Mouse (Mus musculus) Patski (cell line): ENCODE results near the gene Dnajc11. TPM values are rescaled to one million over a fixed set of nuclear protein-coding genes. Genes with fewer than 3 reads are reported as not detected.

ENCODE experiments used
- ATAC-seq: fragments of 100-300 bp; one replicate; pipeline ENCODE4 v1.8.0; 2021
- CTCF ChIA-PET: fragments of 350-600 bp; sonication (Branson Sonifier 250); formaldehyde crosslinking; loops from one replicate; lab custom pipeline; 2022; ENCODE audit warnings: inconsistent platforms; lab: Charles Lee
- POLR2A ChIA-PET: fragments of 350-600 bp; sonication (Branson Sonifier 250); formaldehyde crosslinking; loops from one replicate; lab custom pipeline; 2022; ENCODE audit warnings: antibody characterized with exemption, inconsistent platforms; lab: Charles Lee
- DNase-seq: peaks from one replicate; pipeline ENCODE4 v3.0.0-alpha.2; 2011; ENCODE audit warnings: low read depth, low spot score
- H3K27me3 ChIP-seq: fragments of 371-371 bp; one replicate; pipeline ENCODE4 v1.5.1; 2021
- CTCF ChIP-seq: fragments of 100-300 bp; IDR thresholded peaks from one replicate; pipeline ENCODE4 v1.5.1; 2021
- in situ Hi-C: fragments of 300-500 bp; cut with MboI; formaldehyde crosslinking; loops from 3 replicates; pipeline ENCODE4 v1.11.1; 2018; ENCODE audit warnings: low pct_unique_long_range_greater_than_20kb, mixed read lengths
- polyA plus RNA-seq: library from polyadenylated mRNA; unstranded; gene quantifications from one replicate; pipeline ENCODE4 v1.2.3, GENCODE M21; 2021

The Dnajc11 gene
- polyA plus RNA-seq, 1 experiment from 2014 or later, result 42.7 TPM

DNA sequence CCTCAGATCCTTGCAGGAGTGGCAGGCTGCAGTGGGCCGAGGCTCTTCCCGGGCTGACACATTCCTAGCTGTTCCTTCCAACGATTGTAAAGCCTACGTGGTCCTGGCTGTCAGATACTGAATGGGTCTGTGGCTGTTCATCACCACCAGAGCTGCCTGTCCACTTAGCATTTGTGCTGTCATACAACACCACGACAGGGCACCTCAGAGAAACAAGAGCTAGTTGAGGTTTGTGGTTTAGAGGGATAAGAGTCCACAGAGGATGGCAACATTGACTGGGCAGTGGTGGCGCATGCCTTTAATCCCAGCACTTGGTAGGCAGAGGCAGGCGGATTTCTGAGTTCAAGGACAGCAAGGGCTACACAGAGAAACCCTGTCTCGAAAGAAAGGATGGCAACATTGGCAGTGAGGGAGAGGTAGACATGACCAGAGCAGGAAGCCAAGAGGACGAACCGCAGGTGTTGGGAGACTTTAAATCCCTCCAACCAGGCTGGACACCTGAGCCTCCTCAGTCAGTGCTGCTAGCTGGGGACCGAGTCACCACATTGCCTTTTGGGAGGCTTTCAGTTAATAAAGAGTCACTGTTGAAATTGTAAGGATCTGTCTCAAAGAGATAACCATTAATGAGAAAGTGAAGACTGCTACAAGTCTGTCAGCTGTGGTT, 26.5 kb downstream of the Dnajc11 start:
- no peaks in the 10 kb centered on the region for H3K27me3 ChIP-seq
- ChIA-PET POLR2A (no interaction called here), CTCF (interaction anchor here (0.9 to 1.5 kb wide), 3 partner anchors 12 to 26 kb away, joined by 3 to 5 read pairs (median 3); no protein-coding TSS in a partner anchor)
- no peak for DNase-seq
- ATAC-seq, result no peak
- no peak for TF ChIP-seq CTCF
- in situ Hi-C loops, result no loop called here

DNA sequence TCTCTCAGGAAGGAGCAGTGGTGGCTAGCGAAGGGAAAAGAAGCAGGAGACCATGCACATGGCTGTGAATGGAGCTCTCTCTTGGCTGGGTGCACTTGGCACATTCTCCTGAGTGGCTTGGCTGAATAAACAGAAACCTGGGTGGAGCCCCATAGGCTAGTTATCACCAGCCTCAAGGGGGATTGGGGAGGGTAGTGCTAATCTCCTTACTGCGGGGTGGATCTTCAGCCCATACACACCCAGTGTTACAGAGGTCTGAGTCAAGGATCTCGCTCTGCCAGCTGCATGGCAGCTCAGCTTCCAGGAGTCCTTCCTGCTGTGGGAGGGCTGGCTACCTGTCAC, 27.0 kb downstream of the Dnajc11 start:
- TF ChIP-seq CTCF, result no peak
- CTCF ChIA-PET, result interaction anchor here (0.9 to 1.5 kb wide), 3 partner anchors 12 to 27 kb away, joined by 3 to 5 read pairs (median 3); no protein-coding TSS in a partner anchor
- ATAC-seq (peak; percentile 80), DNase-seq (peak; percentile 55)
- POLR2A ChIA-PET, result interaction anchor here (0.6 kb wide), 1 partner anchor 15 kb away, joined by 3 read pairs; no protein-coding TSS in a partner anchor
- in situ Hi-C loops, result no loop called here
- H3K27me3 ChIP-seq, result no peaks in the 10 kb centered on the region

DNA sequence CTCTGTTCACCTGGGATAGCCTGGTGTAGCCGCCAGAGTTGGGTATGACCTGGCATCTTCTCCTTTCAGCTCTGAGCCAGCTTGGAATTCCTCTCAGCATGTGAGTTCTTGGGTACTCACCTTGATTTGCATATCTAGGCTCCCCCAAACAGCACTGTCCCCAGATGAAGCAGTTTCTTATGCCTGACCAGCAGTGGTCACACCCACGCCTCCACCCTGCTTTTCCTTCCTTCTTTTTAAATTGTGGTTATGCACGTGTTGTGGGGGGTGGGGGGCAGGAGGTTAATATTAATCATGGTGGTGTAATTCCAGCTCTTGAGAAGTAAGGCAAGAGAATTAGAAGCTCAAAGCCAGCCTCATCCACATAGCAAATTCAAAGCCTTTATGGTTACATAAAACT, 29.3 kb downstream of the Dnajc11 start:
- DNase-seq, result no peak
- in situ Hi-C loops, result no loop called here
- no peak for TF ChIP-seq CTCF
- POLR2A ChIA-PET, result no interaction called here
- H3K27me3 ChIP-seq, result no peaks in the 10 kb centered on the region
- no peak for ATAC-seq
- CTCF ChIA-PET, result interaction anchor here (1.2 to 2.2 kb wide), 2 partner anchors 11 to 13 kb away, joined by 4 to 7 read pairs; no protein-coding TSS in a partner anchor

DNA sequence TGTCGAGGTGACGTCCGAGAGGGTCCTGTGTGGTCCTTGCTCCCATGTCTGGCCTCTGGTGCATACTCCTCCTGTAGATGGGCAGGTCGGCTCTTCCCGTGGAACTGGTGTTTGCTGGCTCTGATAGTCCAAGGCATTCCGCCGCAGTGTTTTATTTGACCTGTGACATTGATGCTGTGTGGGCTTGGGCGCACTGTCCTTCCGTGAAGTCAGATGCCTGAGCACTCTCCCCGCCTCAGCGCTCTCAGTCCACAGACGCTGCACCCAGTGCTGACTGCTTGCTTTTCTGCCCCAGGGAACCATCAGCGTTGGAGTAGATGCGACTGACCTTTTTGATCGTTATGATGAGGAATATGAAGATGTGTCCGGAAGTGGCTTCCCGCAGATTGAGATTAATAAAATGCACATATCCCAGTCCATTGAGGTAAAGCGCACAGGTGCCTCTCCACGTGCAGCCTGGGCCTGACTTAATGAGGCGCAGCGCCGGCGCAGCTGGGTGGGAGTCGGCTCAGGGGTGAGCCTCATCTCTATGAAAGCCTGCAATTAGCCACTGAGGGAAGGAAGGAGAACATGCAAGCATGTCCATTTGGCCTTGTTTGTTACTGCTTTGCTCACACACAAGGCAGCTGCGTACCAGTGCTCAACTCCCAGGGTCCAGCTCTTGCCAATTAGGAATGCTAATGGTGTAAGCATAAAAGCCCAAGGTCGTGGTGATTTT, 34.9 kb downstream of the Dnajc11 start:
- no peak for ATAC-seq
- POLR2A ChIA-PET, result no interaction called here

DNA sequence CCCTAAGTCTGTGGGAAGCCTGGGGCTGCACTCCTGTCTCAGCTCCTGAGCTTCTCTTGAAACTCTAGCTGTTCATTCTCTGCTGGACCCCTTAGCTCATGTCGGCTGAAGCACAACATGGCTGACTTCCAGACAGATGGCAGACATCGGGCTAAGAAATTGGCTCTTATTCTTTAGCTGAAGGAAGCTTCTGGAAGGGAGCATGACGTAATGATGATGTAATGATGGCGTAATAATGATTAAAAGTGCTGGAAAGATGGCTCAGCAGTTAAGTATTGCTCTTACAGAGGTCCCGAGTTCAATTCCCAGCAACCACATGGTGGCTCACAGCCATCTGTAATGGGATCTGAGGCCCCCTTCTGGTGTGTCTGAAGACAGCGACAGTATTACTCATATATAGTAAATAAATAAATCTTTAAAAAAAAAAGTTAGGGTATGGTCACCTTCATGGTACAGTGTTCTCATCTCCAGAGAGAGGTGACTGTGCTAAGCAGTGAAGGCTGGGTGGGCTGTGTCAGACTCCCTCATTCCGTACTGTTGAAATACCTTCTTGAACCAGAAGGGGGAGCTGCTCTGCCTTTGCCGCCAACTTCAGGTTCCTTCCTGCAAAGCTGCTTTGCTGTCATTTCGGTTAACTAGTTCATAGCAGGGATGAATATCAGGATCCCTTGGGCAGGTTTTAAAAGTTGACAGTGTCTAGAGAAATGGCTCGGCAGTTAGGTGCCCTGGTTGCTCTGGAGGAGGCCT, 38.9 kb downstream of the Dnajc11 start:
- POLR2A ChIA-PET, result no interaction called here
- ATAC-seq (no peak), DNase-seq (no peak)
- in situ Hi-C loops, result no loop called here
- no peak for TF ChIP-seq CTCF
- H3K27me3 ChIP-seq, result no peaks in the 10 kb centered on the region
- CTCF ChIA-PET, result interaction anchor here (2.0 to 2.7 kb wide), 2 partner anchors 8 to 12 kb away, joined by 5 to 8 read pairs; no protein-coding TSS in a partner anchor

More for the DNA sequence above, 34.9 kb downstream of the Dnajc11 start:
- no peaks in the 10 kb centered on the region for H3K27me3 ChIP-seq
- CTCF ChIA-PET, result interaction anchor here (1.5 kb wide), 1 partner anchor 13 kb away, joined by 7 read pairs; no protein-coding TSS in a partner anchor
- in situ Hi-C loops, result no loop called here
- DNase-seq, result no peak
- TF ChIP-seq CTCF, result no peak

DNA sequence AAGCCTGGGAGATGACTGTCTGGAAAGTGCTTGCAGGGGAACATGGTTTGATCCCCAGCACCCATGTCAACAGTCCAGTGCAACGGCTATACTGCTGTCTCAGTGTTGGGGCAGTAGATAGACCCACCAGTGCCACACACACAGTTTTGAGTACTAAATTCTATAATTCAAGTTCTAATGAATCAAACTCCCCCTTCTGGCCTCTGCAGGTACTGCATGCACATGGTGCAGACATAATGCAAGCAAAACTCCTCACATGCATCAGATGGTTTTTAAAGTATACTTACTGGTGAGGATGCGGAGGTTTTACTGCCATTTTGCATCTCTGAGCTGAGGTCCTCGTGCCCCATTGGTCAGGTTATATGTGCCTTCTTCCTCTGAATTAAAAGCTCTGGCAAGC, 42.0 kb downstream of the Dnajc11 start:
- no peak for TF ChIP-seq CTCF
- ChIA-PET CTCF (interaction anchor here (0.7 to 1.8 kb wide), 11 partner anchors 8 to 34 kb away, joined by 3 to 6 read pairs (median 3); no protein-coding TSS in a partner anchor), POLR2A (no interaction called here)
- no peaks in the 10 kb centered on the region for H3K27me3 ChIP-seq
- DNase-seq, result no peak
- in situ Hi-C loops, result no loop called here
- ATAC-seq, result no peak

DNA sequence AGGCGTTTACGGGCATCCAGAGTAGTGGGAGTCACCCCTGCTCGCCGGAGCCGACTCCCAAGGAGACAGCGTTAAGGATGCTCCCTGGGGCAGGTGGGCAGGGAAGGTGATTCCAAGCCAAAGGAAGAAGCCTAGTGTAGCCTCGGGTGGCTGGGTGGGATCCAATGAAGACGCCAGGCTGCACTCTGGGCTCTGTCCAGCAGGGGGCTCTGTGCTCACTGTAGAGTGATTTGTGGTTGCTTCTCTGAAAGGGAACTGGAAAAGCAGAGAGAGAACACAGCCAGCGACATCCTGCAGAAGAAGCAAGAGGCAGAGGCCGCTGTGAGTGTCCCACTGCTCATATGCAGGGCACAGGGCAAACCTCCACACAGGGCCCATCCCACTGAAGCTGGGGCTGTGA, 44.3 kb downstream of the Dnajc11 start:
- DNase-seq (no peak), ATAC-seq (peak; percentile 23)
- TF ChIP-seq CTCF, result no peak
- CTCF ChIA-PET, result no interaction called here
- H3K27me3 ChIP-seq, result no peaks in the 10 kb centered on the region
- in situ Hi-C loops, result no loop called here
- POLR2A ChIA-PET, result no interaction called here

DNA sequence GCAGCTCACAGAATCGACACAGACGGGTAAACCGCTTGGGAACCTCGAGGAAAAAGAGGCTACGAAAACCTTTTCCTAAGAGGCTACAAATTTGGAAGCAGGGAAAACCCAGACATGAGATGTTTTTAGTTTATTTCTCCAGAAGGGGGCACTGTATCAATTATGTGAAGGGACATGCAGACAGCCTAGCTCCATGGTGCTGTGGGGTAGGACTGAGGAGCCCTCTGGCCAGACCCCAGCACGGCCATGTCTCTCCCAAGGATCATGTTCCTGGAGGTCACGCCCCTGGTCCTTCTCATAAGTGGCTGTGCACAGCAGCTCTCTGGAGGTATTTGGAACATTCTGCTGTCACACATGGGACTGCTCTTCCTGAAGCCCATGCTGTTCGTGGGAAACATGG, 47.2 kb downstream of the Dnajc11 start:
- in situ Hi-C loops, result loop anchor here (5.0 kb wide), 1 partner anchor 47 kb away; the partner anchor contains the start of gene Zbtb48
- H3K27me3 ChIP-seq, result no peaks in the 10 kb centered on the region
- no peak for TF ChIP-seq CTCF
- POLR2A ChIA-PET, result interaction anchor here (0.9 kb wide), 1 partner anchor 27 kb away, joined by 3 read pairs; the partner anchor contains the start of gene Klhl21
- CTCF ChIA-PET, result interaction anchor here (0.8 to 3.1 kb wide), 7 partner anchors 9 to 57 kb away, joined by 3 to 21 read pairs (median 8); partner anchors contain the start of genes Klhl21, Nol9, Tas1r1 and Thap3
- ATAC-seq (no peak), DNase-seq (no peak)

DNA sequence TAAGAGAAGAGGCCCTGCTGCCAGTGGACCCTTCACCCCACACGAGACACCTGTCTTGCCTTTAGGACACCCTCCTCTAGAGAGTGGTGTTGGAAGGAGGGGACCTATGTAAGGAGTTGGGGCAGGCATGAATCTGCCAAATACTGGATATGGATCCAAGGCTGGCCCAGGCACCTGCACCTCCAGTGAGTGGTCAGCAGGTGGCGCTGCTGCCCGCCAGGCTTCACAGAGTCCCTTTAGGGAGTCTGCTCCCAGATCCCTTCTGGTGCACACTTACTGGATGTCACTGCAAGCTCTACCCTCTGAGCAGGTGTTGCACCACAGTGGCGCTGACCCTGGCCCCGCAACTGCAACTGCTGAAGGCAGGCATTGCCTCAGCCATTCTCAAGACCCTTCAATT, 47.9 kb downstream of the Dnajc11 start:
- in situ Hi-C loops, result loop anchor here (5.0 kb wide), 1 partner anchor 46 kb away; the partner anchor contains the start of gene Zbtb48
- ATAC-seq (peak; percentile 69), DNase-seq (no peak)
- CTCF ChIA-PET, result interaction anchor here (0.8 to 3.1 kb wide), 8 partner anchors 9 to 56 kb away, joined by 3 to 21 read pairs (median 7); partner anchors contain the start of genes Klhl21, Nol9, Tas1r1 and Thap3
- POLR2A ChIA-PET, result interaction anchor here (0.9 kb wide), 1 partner anchor 27 kb away, joined by 3 read pairs; the partner anchor contains the start of gene Klhl21
- no peak for TF ChIP-seq CTCF
- no peaks in the 10 kb centered on the region for H3K27me3 ChIP-seq
